Mouse (Mus musculus) sigmoid colon, adult 10 weeks (tissue): ENCODE results near the gene Gk. TPM values are rescaled to one million over a fixed set of nuclear protein-coding genes. Genes with fewer than 3 reads are reported as not detected.

Experiments used
- polyA plus RNA-seq: library from polyadenylated mRNA; stranded (reverse); fragments of 350-450 nt; fragmentation: Illumina TruSeq; extraction: RNeasy Lipid Tissue Mini Kit (QIAGEN cat#74804); gene quantifications from one replicate; pipeline ENCODE4 v1.2.3, GENCODE M21; 2014; ENCODE audit warnings: low read depth, low replicate concordance

Gene Gk
- polyA plus RNA-seq, result 104 TPM

DNA sequence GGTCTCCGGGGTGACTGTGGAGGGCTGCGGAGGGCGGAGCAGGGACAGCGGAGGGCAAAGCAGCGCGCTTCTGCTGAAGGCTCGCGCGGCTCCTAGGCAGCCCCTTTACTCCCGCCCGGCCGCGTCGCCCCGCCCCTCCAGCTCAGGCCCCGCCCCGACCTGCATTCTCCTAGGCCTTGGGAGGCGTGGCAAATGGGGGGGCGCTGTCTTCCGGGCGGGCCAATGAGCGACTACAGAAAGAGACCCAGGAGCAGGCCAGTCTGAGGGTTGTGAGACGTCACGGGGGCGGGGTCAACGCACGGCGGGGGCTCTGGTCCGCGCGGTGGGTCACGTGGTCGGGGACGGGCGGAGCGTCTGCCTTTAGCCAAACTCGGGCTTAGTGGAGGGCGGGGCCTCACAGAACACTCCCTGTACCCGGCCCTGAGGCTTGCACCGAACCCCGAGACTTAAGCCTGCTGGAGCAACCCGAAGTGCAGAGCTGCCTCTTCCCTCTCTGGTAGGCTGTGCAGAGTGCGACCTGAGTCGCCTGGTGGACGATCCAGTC, at the start of gene Gk:
Gene Gk (minus strand): TSS at position 276 of the 544 bp plus-strand sequence.

Other genes with a start within 250 kb of the Gk start
- gene Tab3, start 202.8 kb downstream of the Gk start, polyA plus RNA-seq, result 28.6 TPM
- 2.7 TPM for gene 5430427O19Rik, start 93.5 kb upstream of the Gk start, polyA plus RNA-seq